Mouse (Mus musculus) left cerebral cortex, adult 9 months (tissue): Measurements from ENCODE around the gene Gpatch8.

Experiments
- DNase-seq, 2 experiments: peaks; one replicate each; pipeline ENCODE4 v3.0.0; 2022; ENCODE audit warnings: low spot score in 2 of 2

The Gpatch8 gene

GRCm38 (mm10) chr11:102496732-102497131, 59.5 kb downstream of the Gpatch8 start:
- DNase-seq, result no peak

DNA sequence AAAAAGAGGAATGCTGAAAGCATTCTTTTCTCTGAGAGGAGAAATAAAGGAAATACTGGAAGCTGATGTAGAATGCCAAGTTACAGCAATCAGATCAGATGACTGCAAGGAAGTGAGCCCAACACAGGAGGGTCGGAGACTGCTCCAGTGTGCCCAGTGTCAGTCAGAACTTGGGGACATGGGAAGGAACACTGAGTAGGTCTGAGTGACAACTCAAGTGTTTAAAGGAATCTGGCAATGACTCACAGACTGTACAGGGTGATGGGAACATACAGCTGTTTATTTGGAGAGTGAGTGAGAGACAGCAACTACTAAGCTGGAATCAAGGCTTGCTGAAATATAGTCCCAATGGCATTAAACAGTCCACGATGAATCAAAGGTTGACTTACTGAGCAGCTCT, 60.0 kb downstream of the Gpatch8 start:
- DNase-seq, result no peak

DNA sequence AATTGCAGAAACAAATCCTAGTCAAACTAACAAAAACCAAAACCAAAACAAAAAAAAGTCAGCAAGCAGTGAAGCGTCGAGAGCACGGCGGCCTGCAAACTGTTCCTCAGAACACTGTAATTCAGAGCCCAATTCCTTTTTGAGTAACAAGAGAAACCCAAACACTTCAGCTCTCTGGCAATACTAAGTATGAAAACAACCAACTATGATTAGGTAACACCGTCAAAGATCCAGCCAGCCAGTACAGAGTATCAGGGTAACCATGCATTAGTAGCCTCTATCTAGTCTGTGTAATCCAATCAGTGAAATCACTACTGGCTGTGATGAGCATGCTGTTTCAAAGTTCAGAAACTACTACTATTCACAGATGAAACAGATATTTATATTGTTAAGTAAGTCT, 60.5 kb downstream of the Gpatch8 start:
- no peak for DNase-seq

DNA sequence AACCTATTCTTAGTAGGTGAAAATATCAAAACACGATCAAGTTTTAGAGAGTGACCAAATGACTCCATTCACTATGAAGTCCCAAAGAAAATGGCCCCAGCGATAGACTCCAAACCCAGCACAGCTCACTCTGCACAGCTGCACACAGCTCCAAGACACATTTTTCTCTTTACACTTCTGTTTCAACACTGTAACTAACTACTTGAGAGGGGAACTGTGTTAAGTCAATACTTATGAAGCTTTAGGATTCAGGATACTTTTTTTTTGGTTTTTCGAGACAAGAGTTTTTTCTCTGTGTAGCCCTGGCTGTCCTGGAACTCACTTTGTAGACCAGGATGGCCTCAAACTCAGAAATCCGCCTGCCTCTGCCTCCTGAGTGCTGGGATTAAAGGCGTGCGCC, 61.1 kb downstream of the Gpatch8 start:
- no peak for DNase-seq

GRCm38 (mm10) chr11:102494063-102494650, 62.0 kb downstream of the Gpatch8 start:
- DNase-seq, result no peak

DNA sequence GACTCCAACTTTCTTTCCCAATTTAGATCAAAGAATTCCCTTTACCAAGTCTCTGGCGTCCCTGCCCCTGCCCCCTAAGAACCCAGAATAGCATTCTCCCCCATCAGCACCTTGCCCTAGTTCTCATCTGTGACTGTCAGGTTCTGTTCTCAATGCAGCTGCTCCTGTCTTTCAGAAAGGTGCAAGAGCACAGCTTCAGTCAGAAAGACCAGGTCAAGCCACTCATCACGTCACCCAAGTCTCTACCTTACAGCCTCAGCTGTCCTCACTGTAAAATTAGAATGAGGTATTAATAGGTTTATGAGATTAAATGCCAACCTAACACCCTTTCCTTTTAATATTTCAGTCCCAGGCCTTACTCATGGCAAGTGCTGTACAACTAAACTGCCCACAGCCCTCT, 63.0 kb downstream of the Gpatch8 start:
- DNase-seq, result no peak

DNA sequence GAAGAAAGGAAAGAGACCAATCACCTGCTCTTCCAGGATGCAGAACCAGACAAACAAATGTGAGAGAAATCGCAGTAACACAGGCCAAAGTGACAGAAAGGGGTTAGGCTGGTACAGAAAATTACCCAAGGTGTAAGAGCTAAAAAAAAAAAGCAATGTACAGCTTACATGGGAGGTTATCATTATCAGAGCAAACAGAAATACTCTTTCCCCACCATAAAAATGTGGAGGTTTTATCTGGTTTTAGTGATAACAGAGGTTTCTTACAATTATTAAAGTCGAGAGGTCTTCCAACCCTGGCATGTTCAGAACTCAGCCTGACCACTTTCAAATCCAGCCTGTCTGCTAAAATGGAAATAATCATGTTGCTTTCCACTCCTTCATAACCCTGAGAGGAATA, 68.3 kb downstream of the Gpatch8 start:
- DNase-seq, result no peak

- DNase-seq, result no peak
These were observed 69.3 kb downstream of the Gpatch8 start for GRCm38 (mm10) chr11:102486733-102487386.

GRCm38 (mm10) chr11:102481779-102482178, 74.4 kb downstream of the Gpatch8 start:
- no peak for DNase-seq

- no peak for DNase-seq
These were observed 75.3 kb downstream of the Gpatch8 start for GRCm38 (mm10) chr11:102480897-102481296.

DNA sequence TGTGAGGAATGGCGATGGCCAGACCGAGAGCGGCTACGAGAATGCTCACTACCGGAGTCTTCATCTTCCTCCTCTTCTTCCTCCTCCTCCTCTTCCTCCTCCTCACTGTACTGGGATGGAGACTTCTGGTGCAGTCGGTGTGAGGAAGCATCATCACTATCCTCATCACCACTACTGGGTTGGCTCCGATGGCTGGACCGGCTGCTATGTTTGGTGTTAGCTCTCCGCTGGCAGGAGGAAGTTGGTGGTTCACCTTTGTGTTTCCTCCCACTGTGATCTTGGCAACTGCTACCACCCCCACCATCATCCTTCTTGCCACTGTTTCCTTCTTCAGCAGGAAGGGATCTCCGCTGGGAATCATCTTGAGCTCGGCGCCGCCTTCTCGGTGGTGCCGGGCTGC, 76.1 kb downstream of the Gpatch8 start:
- no peak for DNase-seq

GRCm38 (mm10) chr11:102479581-102479980, 76.6 kb downstream of the Gpatch8 start:
- DNase-seq, result no peak

- no peak for DNase-seq
These were observed 77.5 kb downstream of the Gpatch8 start for GRCm38 (mm10) chr11:102478671-102479070.

- DNase-seq, result no peak
These were observed 81.2 kb downstream of the Gpatch8 start for GRCm38 (mm10) chr11:102475027-102475426.

DNA sequence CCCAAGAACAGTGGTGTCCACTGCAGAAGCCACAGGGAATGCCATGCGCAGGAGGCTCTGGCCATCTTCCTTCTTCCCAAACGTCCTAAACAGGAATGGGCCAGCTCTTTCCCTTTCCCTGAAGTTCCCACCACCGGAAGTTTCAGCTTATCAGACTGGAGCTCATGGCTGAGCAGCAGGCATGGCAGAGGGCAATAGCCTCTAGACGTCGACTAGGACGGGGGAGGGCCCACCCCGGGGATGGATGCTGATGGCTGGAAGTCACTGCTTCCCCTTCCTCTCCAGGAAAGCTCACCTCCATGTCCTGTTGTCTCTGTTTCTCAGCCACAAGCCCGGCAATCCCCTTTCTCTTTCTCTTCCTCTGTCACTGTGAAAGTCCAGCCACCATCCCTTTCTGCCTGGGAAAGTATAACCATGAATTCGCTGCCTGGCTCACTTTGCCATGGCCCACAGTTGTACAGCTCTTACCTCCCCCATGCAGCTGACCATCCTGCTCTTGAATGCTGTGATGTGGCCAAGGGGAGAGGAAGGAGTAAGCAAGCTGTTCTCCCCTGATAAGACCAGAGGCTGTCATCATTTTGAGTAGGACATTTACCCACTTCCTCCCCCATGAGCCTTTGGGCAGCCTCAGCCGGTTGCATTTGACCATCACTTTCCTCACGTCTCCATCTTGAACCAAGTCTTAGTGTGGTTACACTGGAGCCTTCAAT, 86.4 kb downstream of the Gpatch8 start, which contains the start of gene Itga2b:
Itga2b (minus strand) TSS at position 475 of the 710 bp plus-strand sequence.
- DNase-seq, result no peak

GRCm38 (mm10) chr11:102467041-102467631, 89.1 kb downstream of the Gpatch8 start:
- peak; percentile 86 to 93 for DNase-seq

DNA sequence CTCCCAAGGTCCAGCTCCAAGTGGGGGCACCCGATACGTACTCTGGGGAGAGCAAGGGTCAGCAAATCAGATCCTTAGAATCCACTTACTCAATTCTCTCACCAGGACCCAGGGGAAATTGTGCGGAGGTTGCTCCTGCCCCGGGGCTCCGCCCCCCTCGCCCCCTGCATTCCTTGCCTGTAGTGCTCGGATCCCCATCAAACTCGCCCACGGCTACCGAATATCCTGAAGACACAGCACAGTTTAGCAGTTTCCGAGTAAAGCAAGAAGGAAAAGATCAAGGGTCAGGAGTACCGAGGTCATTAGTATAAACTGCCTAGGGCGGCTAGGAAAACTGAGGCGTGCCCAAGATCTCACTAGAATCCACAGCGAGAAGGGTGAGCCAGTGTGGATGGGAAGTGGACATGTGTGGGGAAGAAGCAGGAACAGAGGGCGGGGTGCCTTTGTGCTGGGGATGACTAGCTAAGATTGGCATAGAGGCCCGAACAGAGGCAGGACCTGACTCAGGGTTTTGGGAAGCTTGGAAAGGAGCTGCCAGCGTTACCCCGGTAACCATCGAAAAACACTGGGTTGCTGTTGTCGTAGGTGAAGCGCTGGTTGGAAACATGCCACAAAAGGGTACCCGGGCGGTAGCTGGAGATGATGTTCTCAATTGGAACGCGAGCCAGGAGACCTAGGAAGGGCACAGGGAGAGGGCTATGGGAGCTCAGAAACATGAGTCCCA, 90.3 kb downstream of the Gpatch8 start:
- peak in 1 of 2 experiments; percentile 74 for DNase-seq

DNA sequence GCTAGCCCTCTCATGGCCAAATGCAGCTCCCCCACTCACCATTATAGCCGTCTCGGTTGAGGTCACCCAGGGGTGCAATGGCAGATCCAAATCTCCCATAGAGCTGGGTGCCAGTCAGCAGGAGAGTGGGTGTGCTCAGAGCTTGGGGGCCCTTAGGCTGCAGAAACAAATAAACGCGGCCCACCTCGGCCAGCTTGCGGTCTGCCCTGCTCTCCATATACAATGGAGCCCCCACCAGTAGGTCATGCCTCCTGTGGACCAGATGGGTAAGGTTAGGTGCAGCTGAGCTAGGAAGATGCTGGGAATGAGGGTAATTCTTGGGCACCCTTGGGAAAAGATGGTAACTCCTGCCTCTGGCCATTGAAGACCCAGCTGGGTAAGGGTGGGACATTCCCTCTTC, 91.3 kb downstream of the Gpatch8 start:
- no peak for DNase-seq

- no peak for DNase-seq
These were observed 94.4 kb downstream of the Gpatch8 start for GRCm38 (mm10) chr11:102461764-102462163.

- no peak for DNase-seq
These were observed 95.7 kb downstream of the Gpatch8 start for GRCm38 (mm10) chr11:102460541-102460940.

DNA sequence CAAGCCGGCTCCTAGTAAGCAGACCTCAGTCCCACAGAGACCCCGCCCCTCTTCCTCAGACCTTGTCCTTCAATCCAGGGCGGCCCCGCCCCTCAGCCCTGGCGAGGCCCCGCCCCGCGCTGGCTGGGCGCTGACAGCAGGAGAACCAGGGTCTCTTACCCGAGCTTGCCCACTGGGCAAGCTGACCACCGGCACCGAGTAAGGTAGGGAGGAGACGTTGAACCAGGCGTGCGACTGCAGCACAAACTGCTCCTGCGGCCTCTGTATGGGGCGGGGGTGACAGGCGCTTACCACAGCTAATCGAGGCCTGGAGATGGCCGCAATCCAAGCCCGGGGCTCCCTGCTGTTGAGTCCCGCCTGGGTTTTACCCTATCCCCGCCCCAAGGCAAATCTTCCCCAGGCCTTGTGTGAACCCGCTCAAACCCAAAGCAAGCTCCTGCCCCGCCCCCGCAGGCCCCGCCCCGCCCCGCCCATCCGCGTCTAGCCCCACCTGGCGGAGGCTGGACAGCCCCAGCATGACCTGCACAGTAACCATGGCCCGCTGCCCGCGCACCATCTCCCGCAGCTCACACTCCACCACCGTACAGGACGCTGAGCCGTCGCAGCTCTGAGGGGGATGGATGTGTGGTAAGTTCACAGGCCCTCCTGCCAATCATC, 100.3 kb downstream of the Gpatch8 start:
- DNase-seq, result peak in 1 of 2 experiments; percentile 54
